Mouse (Mus musculus) olfactory bulb, adult 2 months (tissue): ENCODE results near the gene Sapcd1. TPM values are rescaled to one million over a fixed set of nuclear protein-coding genes. Genes with fewer than 3 reads are reported as not detected.

ENCODE experiments used
- H3K27ac ChIP-seq: fragments of 200-500 bp; 2 replicates; pipeline ENCODE4 v1.5.1; 2012; ENCODE audit warnings: low read depth, low read length; ENCODE audit not compliant: insufficient read depth
- H3K4me1 ChIP-seq: fragments of 200-500 bp; 2 replicates; pipeline ENCODE4 v1.6.1; 2012; ENCODE audit warnings: low read length; ENCODE audit not compliant: control insufficient read depth, insufficient read depth
- H3K4me3 ChIP-seq: fragments of 200-500 bp; 2 replicates; pipeline ENCODE4 v1.5.1; 2012; ENCODE audit warnings: mild to moderate bottlenecking, low read depth, low read length, moderate library complexity; ENCODE audit not compliant: insufficient read depth
- CTCF ChIP-seq: fragments of 200-500 bp; IDR thresholded peaks from 2 replicates; pipeline ENCODE4 v1.5.1; 2012; ENCODE audit warnings: low read depth, mild to moderate bottlenecking, low read length, moderate library complexity; ENCODE audit not compliant: insufficient read depth
- POLR2A ChIP-seq: fragments of 200-500 bp; IDR thresholded peaks from 2 replicates; pipeline ENCODE4 v1.6.1; 2012; ENCODE audit warnings: mild to moderate bottlenecking, low read depth, low read length, moderate library complexity; ENCODE audit not compliant: insufficient read depth
- WGBS: fragments of 180-500 bp; shearing (Covaris S2); methylation state at CpG from one replicate; pipeline ENCODE4 v1.1.7; 2018; 5-methylcytosine and 5-hydroxymethylcytosine counted together
- polyA plus RNA-seq: library from polyadenylated mRNA; stranded (reverse); fragments of >200 nt; gene quantifications from 2 replicates; pipeline ENCODE4 v1.2.4, GENCODE M21; 2012; ENCODE audit warnings: low replicate concordance; ENCODE audit not compliant: missing spikeins, insufficient read depth, insufficient read length

Sapcd1 gene
- polyA plus RNA-seq, 1 experiment = not detected

- Histone ChIP-seq H3K4me3 (no peak overlapping the region), H3K4me1 (no peaks in the 10 kb centered on the region), H3K27ac (peak overlapping the region; percentile 12; the same call in 1 of the 2 replicates)
- TF ChIP-seq POLR2A (no peak), CTCF (no peak)
- 13% methylated on average over 2 of the region's 2 CpGs for WGBS
Observed at GRCm38 (mm10) chr17:34980655-34981054, 47.2 kb downstream of the Sapcd1 start.

- TF ChIP-seq POLR2A (no peak), CTCF (no peak)
Observed at GRCm38 (mm10) chr17:34979631-34980030, 48.2 kb downstream of the Sapcd1 start.

GRCm38 (mm10) chr17:34978239-34978638, 49.6 kb downstream of the Sapcd1 start:
- H3K4me1 ChIP-seq = no peaks in the 10 kb centered on the region
- no peak overlapping the region for H3K27ac ChIP-seq
- TF ChIP-seq CTCF (no peak), POLR2A (no peak)
- 87% methylated on average over 27 of the region's 27 CpGs for WGBS
- H3K4me3 ChIP-seq = no peak overlapping the region

More at GRCm38 (mm10) chr17:34979631-34980030, 48.2 kb downstream of the Sapcd1 start:
- no peak overlapping the region for H3K27ac ChIP-seq
- WGBS = 97% methylated on average over 4 of the region's 4 CpGs
- no peak overlapping the region for H3K4me3 ChIP-seq
- H3K4me1 ChIP-seq = no peaks in the 10 kb centered on the region

- no peaks in the 10 kb centered on the region for H3K4me1 ChIP-seq
- H3K27ac ChIP-seq = no peak overlapping the region
- 94% methylated on average over 20 of the region's 20 CpGs for WGBS
- H3K4me3 ChIP-seq = no peak overlapping the region
- TF ChIP-seq POLR2A = no peak
- no peak for TF ChIP-seq CTCF
Observed at GRCm38 (mm10) chr17:34977000-34977399, 50.8 kb downstream of the Sapcd1 start.

Other genes starting within 250 kb of the Sapcd1 start
- not detected in 2 replicates for gene Cyp21a1, start 223.5 kb downstream of the Sapcd1 start, polyA plus RNA-seq
- not detected in 2 replicates for gene Stk19, start 191.1 kb downstream of the Sapcd1 start, polyA plus RNA-seq
- gene Dxo, start 191.0 kb downstream of the Sapcd1 start, polyA plus RNA-seq = not detected in 2 replicates
- gene Skiv2l, start 177.8 kb downstream of the Sapcd1 start, polyA plus RNA-seq = not detected in 2 replicates
- gene Nelfe, start 177.6 kb downstream of the Sapcd1 start, polyA plus RNA-seq = not detected in 2 replicates
- not detected in 2 replicates for gene Cfb, start 165.5 kb downstream of the Sapcd1 start, polyA plus RNA-seq
- gene Zbtb12, start 148.5 kb downstream of the Sapcd1 start, polyA plus RNA-seq = not detected in 2 replicates
- not detected in 2 replicates for gene Gm20547, start 146.0 kb downstream of the Sapcd1 start, polyA plus RNA-seq
- not detected in 2 replicates for gene C2, start 129.8 kb downstream of the Sapcd1 start, polyA plus RNA-seq
- gene Ehmt2, start 129.5 kb downstream of the Sapcd1 start, polyA plus RNA-seq = 130 TPM in 1 of 2 replicates, not detected in the other
- gene Slc44a4, start 113.5 kb downstream of the Sapcd1 start, polyA plus RNA-seq = not detected in 2 replicates
- gene Neu1, start 96.8 kb downstream of the Sapcd1 start, polyA plus RNA-seq = not detected in 2 replicates
- not detected in 2 replicates for gene Hspa1b, start 68.8 kb downstream of the Sapcd1 start, polyA plus RNA-seq
- gene Gm20481, start 58.1 kb downstream of the Sapcd1 start, polyA plus RNA-seq = not detected in 2 replicates
- gene Hspa1a, start 55.9 kb downstream of the Sapcd1 start, polyA plus RNA-seq = not detected in 2 replicates
- not detected in 2 replicates for gene Hspa1l, start 55.3 kb downstream of the Sapcd1 start, polyA plus RNA-seq
- gene Lsm2, start 46.2 kb downstream of the Sapcd1 start, polyA plus RNA-seq = not detected in 2 replicates
- not detected in 2 replicates for gene Vars, start 27.0 kb downstream of the Sapcd1 start, polyA plus RNA-seq
- gene Vwa7, start 11.4 kb downstream of the Sapcd1 start, polyA plus RNA-seq = not detected in 2 replicates
- not detected in 2 replicates for gene Msh5, start 18.7 kb upstream of the Sapcd1 start, polyA plus RNA-seq
- gene Clic1, start 21.9 kb upstream of the Sapcd1 start, polyA plus RNA-seq = not detected in 2 replicates
- not detected in 2 replicates for gene Ddah2, start 31.0 kb upstream of the Sapcd1 start, polyA plus RNA-seq
- not detected in 2 replicates for gene Ly6g6c, start 37.4 kb upstream of the Sapcd1 start, polyA plus RNA-seq
- not detected in 2 replicates for gene Mpig6b, start 38.2 kb upstream of the Sapcd1 start, polyA plus RNA-seq
- not detected in 2 replicates for gene Ly6g6e, start 48.9 kb upstream of the Sapcd1 start, polyA plus RNA-seq
- gene Ly6g6d, start 50.0 kb upstream of the Sapcd1 start, polyA plus RNA-seq = not detected in 2 replicates
- not detected in 2 replicates for gene Ly6g6f, start 57.6 kb upstream of the Sapcd1 start, polyA plus RNA-seq
- not detected in 2 replicates for gene Abhd16a, start 61.2 kb upstream of the Sapcd1 start, polyA plus RNA-seq
- gene Ly6g5c, start 80.3 kb upstream of the Sapcd1 start, polyA plus RNA-seq = not detected in 2 replicates
- not detected in 2 replicates for gene Ly6g5b, start 87.4 kb upstream of the Sapcd1 start, polyA plus RNA-seq
- gene Gpank1, start 93.4 kb upstream of the Sapcd1 start, polyA plus RNA-seq = not detected in 2 replicates
- gene Csnk2b, start 94.0 kb upstream of the Sapcd1 start, polyA plus RNA-seq = not detected in 2 replicates
- gene D17H6S53E, start 98.4 kb upstream of the Sapcd1 start, polyA plus RNA-seq = not detected in 2 replicates
- not detected in 2 replicates for gene Apom, start 104.0 kb upstream of the Sapcd1 start, polyA plus RNA-seq
- 684 TPM in 1 of 2 replicates, not detected in the other for gene Bag6, start 107.2 kb upstream of the Sapcd1 start, polyA plus RNA-seq
- 146 and 391 TPM in 2 replicates for gene Prrc2a, start 136.9 kb upstream of the Sapcd1 start, polyA plus RNA-seq
- not detected in 2 replicates for gene Aif1, start 148.1 kb upstream of the Sapcd1 start, polyA plus RNA-seq
- not detected in 2 replicates for gene Lst1, start 160.4 kb upstream of the Sapcd1 start, polyA plus RNA-seq
- gene Ltb, start 166.4 kb upstream of the Sapcd1 start, polyA plus RNA-seq = not detected in 2 replicates
- gene Tnf, start 174.0 kb upstream of the Sapcd1 start, polyA plus RNA-seq = not detected in 2 replicates
- gene Lta, start 177.3 kb upstream of the Sapcd1 start, polyA plus RNA-seq = not detected in 2 replicates
- gene Gm16181, start 192.8 kb upstream of the Sapcd1 start, polyA plus RNA-seq = not detected in 2 replicates
- not detected in 2 replicates for gene Atp6v1g2, start 205.6 kb upstream of the Sapcd1 start, polyA plus RNA-seq
- not detected in 2 replicates for gene Nfkbil1, start 207.8 kb upstream of the Sapcd1 start, polyA plus RNA-seq
- 290 and 359 TPM in 2 replicates for gene Ddx39b, start 213.7 kb upstream of the Sapcd1 start, polyA plus RNA-seq
- 345 and 592 TPM in 2 replicates for gene H2-D1, start 234.7 kb upstream of the Sapcd1 start, polyA plus RNA-seq